Mouse (Mus musculus) CH12.LX (cell line): ENCODE results near the gene Syt8. TPM values are rescaled to one million over a fixed set of nuclear protein-coding genes. Genes with fewer than 3 reads are reported as not detected.

Experiments used
- DNase-seq: peaks from one replicate; pipeline ENCODE4 v3.0.0-alpha.2; 2013; ENCODE audit errors: extremely low read depth
- H3K27ac ChIP-seq: 2 replicates; pipeline ENCODE4 v1.5.1; 2012; ENCODE audit warnings: low read depth, mild to moderate bottlenecking, control low read depth, moderate library complexity; ENCODE audit not compliant: insufficient read depth
- H3K27me3 ChIP-seq: replicated peaks from 2 replicates; pipeline ENCODE3; 2012; ENCODE audit warnings: inconsistent platforms
- H3K36me3 ChIP-seq, 2 experiments: replicated peaks in 1 of 2; 2 replicates each; pipeline versions ENCODE3 to v1.6.1; 2012; ENCODE audit warnings: inconsistent platforms in 1 of 2, low read length in 1 of 2, mild to moderate bottlenecking in 1 of 2, mixed read lengths in 1 of 2, moderate library complexity in 1 of 2; ENCODE audit not compliant: control insufficient read depth in 1 of 2, insufficient read depth in 1 of 2
- H3K4me1 ChIP-seq, 2 experiments: 2 replicates each; pipeline ENCODE4 v1.6.1; 2012; ENCODE audit warnings: inconsistent platforms in 1 of 2, moderate library complexity in 1 of 2; ENCODE audit not compliant: insufficient read depth in 2 of 2, control insufficient read depth in 1 of 2
- H3K4me2 ChIP-seq: 2 replicates; pipeline ENCODE4 v1.6.1; 2012; ENCODE audit warnings: low read depth, mild to moderate bottlenecking, control low read depth; ENCODE audit not compliant: poor library complexity, insufficient read depth, severe bottlenecking
- H3K4me3 ChIP-seq, 3 experiments: fragments of 150-350 bp in 1 of 3; sonication (generic) in 1 of 3; replicated peaks in 1 of 3; 2 replicates each; pipeline versions ENCODE3 to v1.5.1; 2011 to 2012; ENCODE audit warnings: low read depth in 2 of 3, low read length in 2 of 3, mild to moderate bottlenecking in 2 of 3, moderate library complexity in 2 of 3, control low read depth in 1 of 3, improper control_type of control experiment in 1 of 3, inconsistent platforms in 1 of 3, mixed read lengths in 1 of 3; ENCODE audit not compliant: poor library complexity in 1 of 3
- H3K79me2 ChIP-seq: replicated peaks from 2 replicates; pipeline ENCODE4 v1.6.1; 2012; ENCODE audit warnings: mild to moderate bottlenecking, moderate library complexity; ENCODE audit not compliant: control insufficient read depth, poor library complexity, insufficient read depth, severe bottlenecking; ENCODE audit errors: extremely low read depth
- H3K9ac ChIP-seq: 2 replicates; pipeline ENCODE4 v1.6.1; 2012; ENCODE audit warnings: low read depth, mild to moderate bottlenecking, control low read depth, moderate library complexity; ENCODE audit not compliant: insufficient read depth
- H3K9me3 ChIP-seq: replicated peaks from 2 replicates; pipeline ENCODE3; 2012; ENCODE audit warnings: low read length, inconsistent platforms, mixed read lengths
- BHLHE40 ChIP-seq: IDR thresholded peaks from 2 replicates; pipeline ENCODE4 v1.6.1; 2011; ENCODE audit warnings: mild to moderate bottlenecking, low read depth, low read length, improper control_type of control experiment
- CHD1 ChIP-seq: IDR thresholded peaks from 2 replicates; pipeline ENCODE4 v1.6.1; 2012; ENCODE audit warnings: low read depth, low read length, improper control_type of control experiment, inconsistent platforms
- CHD2 ChIP-seq: IDR thresholded peaks from 2 replicates; pipeline ENCODE4 v1.6.1; 2011; ENCODE audit warnings: low read length, improper control_type of control experiment
- CTCF ChIP-seq, 2 experiments: IDR thresholded peaks in 1 of 2; conservative IDR thresholded peaks in 1 of 2; 2 replicates each; pipeline ENCODE4 v1.5.1; 2011 to 2012; ENCODE audit warnings: low read depth in 2 of 2, low read length in 2 of 2, improper control_type of control experiment in 1 of 2, inconsistent platforms in 1 of 2, mild to moderate bottlenecking in 1 of 2, moderate library complexity in 1 of 2
- E2F4 ChIP-seq: IDR thresholded peaks from 2 replicates; pipeline ENCODE4 v1.6.1; 2011; ENCODE audit warnings: low read depth, low read length, improper control_type of control experiment; ENCODE audit not compliant: insufficient replicate concordance
- ELF1 ChIP-seq: IDR thresholded peaks from 2 replicates; pipeline ENCODE4 v1.6.1; 2014; ENCODE audit warnings: low read depth, mild to moderate bottlenecking, inconsistent platforms, low read length, improper control_type of control experiment
- EP300 ChIP-seq: IDR thresholded peaks from 2 replicates; pipeline ENCODE4 v1.6.1; 2011; ENCODE audit warnings: low read length, improper control_type of control experiment
- ETS1 ChIP-seq: conservative IDR thresholded peaks from 2 replicates; pipeline ENCODE4 v1.6.1; 2012; ENCODE audit warnings: low read depth, mild to moderate bottlenecking, inconsistent platforms, low read length, improper control_type of control experiment, moderate library complexity
- GABPA ChIP-seq: IDR thresholded peaks from 2 replicates; pipeline ENCODE4 v1.6.1; 2012; ENCODE audit warnings: low read depth, low read length, improper control_type of control experiment, inconsistent platforms; ENCODE audit not compliant: insufficient replicate concordance
- HCFC1 ChIP-seq: IDR thresholded peaks from 2 replicates; pipeline ENCODE4 v1.6.1; 2012; ENCODE audit warnings: low read depth, mild to moderate bottlenecking, inconsistent platforms, low read length, improper control_type of control experiment
- IRF4 ChIP-seq: IDR thresholded peaks from 2 replicates; pipeline ENCODE4 v1.6.1; 2014; ENCODE audit warnings: low read depth, mild to moderate bottlenecking, inconsistent platforms, low read length, improper control_type of control experiment
- JUN ChIP-seq: IDR thresholded peaks from 2 replicates; pipeline ENCODE4 v1.6.1; 2011; ENCODE audit warnings: low read depth, mild to moderate bottlenecking, low read length, improper control_type of control experiment, moderate library complexity; ENCODE audit not compliant: insufficient read depth
- JUND ChIP-seq: conservative IDR thresholded peaks from 2 replicates; pipeline ENCODE4 v1.6.1; 2011; ENCODE audit warnings: low read depth, low read length, improper control_type of control experiment
- KAT2A ChIP-seq: IDR thresholded peaks from 2 replicates; pipeline ENCODE4 v1.6.1; 2012; ENCODE audit warnings: low read length, improper control_type of control experiment, inconsistent platforms; ENCODE audit not compliant: insufficient replicate concordance
- MAFK ChIP-seq: IDR thresholded peaks from 2 replicates; pipeline ENCODE4 v1.6.1; 2011; ENCODE audit warnings: low read length, improper control_type of control experiment; ENCODE audit not compliant: insufficient replicate concordance
- MAX ChIP-seq: IDR thresholded peaks from 2 replicates; pipeline ENCODE4 v1.6.1; 2011; ENCODE audit warnings: low read length, improper control_type of control experiment
- MAZ ChIP-seq: IDR thresholded peaks from 2 replicates; pipeline ENCODE4 v1.6.1; 2012; ENCODE audit warnings: low read depth, mild to moderate bottlenecking, inconsistent platforms, low read length, improper control_type of control experiment, moderate library complexity
- MEF2A ChIP-seq: IDR thresholded peaks from 2 replicates; pipeline ENCODE4 v1.6.1; 2014; ENCODE audit warnings: low read depth, mild to moderate bottlenecking, inconsistent platforms, low read length, improper control_type of control experiment, borderline replicate concordance
- MXI1 ChIP-seq: IDR thresholded peaks from 2 replicates; pipeline ENCODE4 v1.6.1; 2011; ENCODE audit warnings: mild to moderate bottlenecking, low read depth, low read length, improper control_type of control experiment
- MYC ChIP-seq: IDR thresholded peaks from 2 replicates; pipeline ENCODE4 v1.6.1; 2011; ENCODE audit warnings: low read depth, mild to moderate bottlenecking, improper control_type of control experiment, low read length
- NELFE ChIP-seq: IDR thresholded peaks from 2 replicates; pipeline ENCODE4 v1.6.1; 2011; ENCODE audit warnings: low read depth, low read length, improper control_type of control experiment
- NRF1 ChIP-seq: IDR thresholded peaks from 2 replicates; pipeline ENCODE4 v1.6.1; 2014; ENCODE audit warnings: low read depth, mild to moderate bottlenecking, inconsistent platforms, low read length, improper control_type of control experiment, moderate library complexity
- PAX5 ChIP-seq: IDR thresholded peaks from 2 replicates; pipeline ENCODE4 v1.6.1; 2012; ENCODE audit warnings: low read length, inconsistent platforms, mixed read lengths
- POLR2A ChIP-seq: IDR thresholded peaks from 2 replicates; pipeline ENCODE4 v1.6.1; 2011; ENCODE audit warnings: low read depth, mild to moderate bottlenecking, improper control_type of control experiment, low read length
- POLR2AphosphoS2 ChIP-seq: IDR thresholded peaks from 2 replicates; pipeline ENCODE4 v1.6.1; 2011; ENCODE audit warnings: low read depth, low read length, improper control_type of control experiment
- RAD21 ChIP-seq: IDR thresholded peaks from 2 replicates; pipeline ENCODE4 v1.6.1; 2011; ENCODE audit warnings: low read depth, mild to moderate bottlenecking, low read length, improper control_type of control experiment, moderate library complexity
- RCOR1 ChIP-seq: conservative IDR thresholded peaks from 2 replicates; pipeline ENCODE4 v1.6.1; 2012; ENCODE audit warnings: low read depth, mild to moderate bottlenecking, inconsistent platforms, low read length, improper control_type of control experiment
- SIN3A ChIP-seq: IDR thresholded peaks from 2 replicates; pipeline ENCODE4 v1.6.1; 2012; ENCODE audit warnings: low read length, improper control_type of control experiment, inconsistent platforms
- SMC3 ChIP-seq: IDR thresholded peaks from 2 replicates; pipeline ENCODE4 v1.6.1; 2011; ENCODE audit warnings: low read depth, low read length, improper control_type of control experiment
- TBP ChIP-seq: conservative IDR thresholded peaks from 2 replicates; pipeline ENCODE4 v1.6.1; 2011; ENCODE audit warnings: low read depth, low read length, improper control_type of control experiment
- TCF12 ChIP-seq: IDR thresholded peaks from 2 replicates; pipeline ENCODE4 v1.6.1; 2014; ENCODE audit warnings: low read depth, mild to moderate bottlenecking, inconsistent platforms, low read length, improper control_type of control experiment
- UBTF ChIP-seq: IDR thresholded peaks from 2 replicates; pipeline ENCODE4 v1.6.1; 2012; ENCODE audit warnings: low read depth, mild to moderate bottlenecking, inconsistent platforms, low read length, improper control_type of control experiment, moderate library complexity
- USF1 ChIP-seq: IDR thresholded peaks from 2 replicates; pipeline ENCODE4 v1.6.1; 2014; ENCODE audit warnings: low read depth, mild to moderate bottlenecking, inconsistent platforms, low read length, improper control_type of control experiment
- USF2 ChIP-seq: conservative IDR thresholded peaks from 2 replicates; pipeline ENCODE4 v1.6.1; 2011; ENCODE audit warnings: low read depth, low read length, improper control_type of control experiment
- ZC3H11A ChIP-seq: IDR thresholded peaks from 2 replicates; pipeline ENCODE4 v1.6.1; 2012; ENCODE audit warnings: low read depth, mild to moderate bottlenecking, inconsistent platforms, low read length, improper control_type of control experiment
- ZKSCAN1 ChIP-seq: IDR thresholded peaks from 2 replicates; pipeline ENCODE4 v1.6.1; 2012; ENCODE audit warnings: low read depth, inconsistent platforms, low read length, improper control_type of control experiment, borderline replicate concordance
- ZMIZ1 ChIP-seq: IDR thresholded peaks from 2 replicates; pipeline ENCODE4 v1.6.1; 2012; ENCODE audit warnings: low read depth, mild to moderate bottlenecking, inconsistent platforms, low read length, improper control_type of control experiment
- ZNF384 ChIP-seq: IDR thresholded peaks from 2 replicates; pipeline ENCODE4 v1.6.1; 2012; ENCODE audit warnings: low read depth, low read length, improper control_type of control experiment, inconsistent platforms
- dilution Hi-C: fragments of 300-500 bp; cut with MboI; formaldehyde crosslinking; loops from 2 replicates; pipeline ENCODE4 v1.14.3; 2020; ENCODE audit warnings: low sequenced_read_pairs; ENCODE audit not compliant: extremely low pct_unique_long_range_greater_than_20kb, extremely low pct_ligation_motif_present
- in situ Hi-C: fragments of 300-500 bp; cut with MboI; formaldehyde crosslinking; loops from 3 replicates; pipeline ENCODE4 v1.14.3; 2019; ENCODE audit warnings: low sequenced_read_pairs, low pct_ligation_motif_present, low pct_unique_long_range_greater_than_20kb, mixed read lengths
- polyA plus RNA-seq: library from polyadenylated mRNA; unstranded; fragments of >175 nt; gene quantifications from 2 replicates; pipeline ENCODE4 v1.2.1, GENCODE M21; 2012; ENCODE audit warnings: low read depth; ENCODE audit not compliant: insufficient read length
- total RNA-seq, 2 experiments: library from RNA; depleted of rRNA; stranded (reverse); fragments of 300-350 nt in 1 of 2; fragments of >200 nt in 1 of 2; gene quantifications; 2 replicates each; pipeline ENCODE4 v1.2.3; 2012 to 2014

The Syt8 gene
- total and polyA plus RNA-seq, 3 experiments, result not detected

DNA sequence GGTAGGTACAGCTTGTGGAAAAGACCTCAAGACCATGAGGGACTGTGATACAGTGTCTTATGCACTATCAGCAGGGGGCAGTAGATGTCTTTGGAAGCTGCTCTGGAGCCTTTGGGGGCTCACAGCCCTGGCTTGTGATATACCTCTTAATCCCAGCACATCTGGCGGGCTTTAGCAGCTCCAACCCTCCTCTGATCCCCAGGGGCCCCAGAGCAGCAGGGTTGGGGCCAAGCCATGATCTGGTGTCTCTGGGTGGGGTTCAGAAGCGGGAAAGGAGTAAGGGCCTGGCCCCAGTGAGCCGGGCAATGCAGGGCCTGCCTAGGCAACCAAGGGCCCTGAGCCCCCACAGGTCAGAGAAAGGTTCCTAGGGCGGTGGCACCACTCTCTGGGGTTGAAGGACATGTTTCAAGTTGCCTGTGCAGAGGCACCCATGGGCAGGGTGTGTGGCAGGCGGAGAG, 6.0 kb downstream of the Syt8 start:
- Histone ChIP-seq H3K9ac (no peak overlapping the region), H3K4me2 (no peak overlapping the region), H3K27ac (peak overlapping the region; percentile 61; the same call in 1 of the 2 replicates), H3K27me3 (peaks cover 2% of the 10 kb centered on the region), H3K9me3 (no peaks in the 10 kb centered on the region)
- DNase-seq, result peak; percentile 88
- in situ Hi-C loops, result loop anchor here (5.0 kb wide), 2 partner anchors 57 to 237 kb away; partner anchors contain the start of gene Tnnt3
- TF ChIP-seq IRF4 (peak; percentile 18; the same call in 1 of the 2 replicates), ZMIZ1 (no peak), ETS1 (no peak), MEF2A (no peak), RAD21 (peak; percentile 95), USF1 (no peak), ZNF384 (no peak), POLR2A (no peak), UBTF (no peak), MAZ (no peak), GABPA (no peak), ZC3H11A (peak; percentile 90), NELFE (peak; percentile 16; the same call in 1 of the 2 replicates), JUN (no peak), NRF1 (no peak), BHLHE40 (no peak), JUND (no peak), ELF1 (no peak), ZKSCAN1 (no peak), MYC (0 out of 2 replicates have a peak, but pooled peaks have one; percentile 43), TCF12 (0 out of 2 replicates have a peak, but pooled peaks have one; percentile 12), SMC3 (peak; percentile 98), POLR2AphosphoS2 (no peak), PAX5 (no peak), SIN3A (no peak), EP300 (no peak), MAX (0 out of 2 replicates have a peak, but pooled peaks have one; percentile 24), E2F4 (no peak), CTCF (conservative IDR thresholded peaks at IDR 0.05 in 1 of 2, IDR thresholded peaks at IDR 0.05 in 1 of 2; ENCODE audit: low read depth in 2 of 2, low read length in 2 of 2) (peak; percentile 58 to 94), KAT2A (no peak), RCOR1 (no peak), CHD2 (no peak), TBP (no peak), MXI1 (no peak), CHD1 (no peak), USF2 (no peak), MAFK (no peak), HCFC1 (no peak)
- TF ChIP-seq, all 38 proteins: peak for 9
- peak overlapping the region in 1 of 3 experiments; percentile 14 for H3K4me3 ChIP-seq
- H3K36me3 ChIP-seq, result peaks cover 0 to 16% of the 10 kb centered on the region in 2 experiments
- dilution Hi-C loops, result no loop called here
- H3K79me2 ChIP-seq, result no peaks in the 10 kb centered on the region
- H3K4me1 ChIP-seq, result peaks cover 37 to 57% of the 10 kb centered on the region in 2 experiments
